Mouse (Mus musculus) embryo, embryonic 11.5 days (tissue): ENCODE results near the gene Zfp568.

Experiments used
- DNase-seq: peaks from one replicate; pipeline ENCODE4 v3.0.0-alpha.2; 2012; ENCODE audit warnings: low read depth, low spot score

Gene Zfp568

DNA sequence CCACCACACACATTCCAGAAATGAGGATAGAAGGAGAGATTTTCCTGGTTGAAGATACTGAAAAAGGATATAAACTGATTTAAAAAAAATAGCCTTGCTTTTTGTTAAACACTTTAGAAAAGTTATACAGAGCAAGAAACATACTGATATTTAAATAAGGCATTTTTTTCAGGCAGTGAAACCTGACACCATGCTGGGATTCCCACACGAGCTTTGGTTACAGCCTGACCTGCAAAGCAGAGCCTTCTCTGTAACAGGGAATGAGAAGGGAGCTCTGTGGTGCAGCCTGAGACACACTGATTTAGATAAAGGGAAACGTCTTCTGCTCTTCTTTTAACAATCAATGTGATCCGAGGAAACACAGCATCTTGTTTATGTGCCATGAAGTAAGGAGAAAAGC, 69.8 kb downstream of the Zfp568 start:
- DNase-seq, result no peak

DNA sequence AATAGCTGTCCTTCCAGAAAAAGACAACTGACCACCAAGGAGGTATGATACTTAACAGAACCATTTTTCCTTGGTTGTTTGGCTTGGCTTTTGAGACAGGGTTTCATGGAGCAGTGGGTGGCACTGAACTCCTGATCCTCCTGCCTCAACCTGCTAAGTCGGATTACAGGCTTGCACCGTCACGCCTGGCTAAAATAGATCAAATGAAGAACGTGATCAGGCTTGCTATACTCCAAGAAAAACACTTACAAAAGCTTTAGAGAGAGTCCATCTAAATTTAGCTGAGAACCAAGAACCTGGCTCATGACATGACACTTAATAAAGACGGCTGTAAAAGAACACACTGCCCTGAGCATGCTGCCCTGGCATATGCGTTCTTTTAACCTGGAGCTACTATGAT, 76.6 kb downstream of the Zfp568 start:
- DNase-seq, result no peak

DNA sequence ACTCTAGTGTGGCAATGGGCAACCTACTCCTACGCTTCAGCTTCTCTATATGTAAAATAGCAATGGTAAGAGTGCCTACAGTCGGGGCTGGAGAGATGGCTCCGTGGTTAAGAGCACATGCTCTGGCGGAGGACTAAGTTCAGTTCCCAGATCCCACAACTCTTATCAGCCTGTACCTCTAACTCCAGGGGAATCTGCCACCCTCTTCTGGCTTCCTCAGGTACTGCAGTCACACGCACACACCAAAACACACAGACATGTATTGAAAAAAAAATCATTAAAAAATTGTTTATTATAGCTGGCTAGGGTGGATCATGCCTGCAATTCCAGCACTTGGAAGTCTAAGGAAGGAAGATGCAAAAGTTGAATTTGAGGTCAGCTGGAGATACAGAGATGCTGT, 78.7 kb downstream of the Zfp568 start:
- DNase-seq, result no peak

DNA sequence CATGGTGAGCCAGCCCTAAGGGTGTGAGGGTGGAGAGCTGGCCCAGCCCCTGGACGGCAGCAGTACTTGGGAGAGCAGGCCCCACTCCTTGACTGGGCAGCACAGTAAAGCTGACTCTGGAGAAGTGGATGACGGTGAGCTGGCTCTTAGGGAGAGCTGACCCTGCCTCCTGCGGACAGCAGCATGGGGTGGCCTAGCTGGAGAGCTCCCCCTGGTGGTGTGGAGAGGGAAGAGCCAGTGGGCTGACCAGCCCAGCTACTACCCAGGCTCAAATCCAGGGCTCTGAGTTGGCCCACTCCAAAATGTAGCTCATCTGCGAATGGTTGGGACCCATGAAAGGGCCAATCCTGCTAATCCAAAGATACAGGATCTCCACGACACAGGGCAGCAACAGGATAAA, 80.9 kb downstream of the Zfp568 start:
- DNase-seq, result no peak

DNA sequence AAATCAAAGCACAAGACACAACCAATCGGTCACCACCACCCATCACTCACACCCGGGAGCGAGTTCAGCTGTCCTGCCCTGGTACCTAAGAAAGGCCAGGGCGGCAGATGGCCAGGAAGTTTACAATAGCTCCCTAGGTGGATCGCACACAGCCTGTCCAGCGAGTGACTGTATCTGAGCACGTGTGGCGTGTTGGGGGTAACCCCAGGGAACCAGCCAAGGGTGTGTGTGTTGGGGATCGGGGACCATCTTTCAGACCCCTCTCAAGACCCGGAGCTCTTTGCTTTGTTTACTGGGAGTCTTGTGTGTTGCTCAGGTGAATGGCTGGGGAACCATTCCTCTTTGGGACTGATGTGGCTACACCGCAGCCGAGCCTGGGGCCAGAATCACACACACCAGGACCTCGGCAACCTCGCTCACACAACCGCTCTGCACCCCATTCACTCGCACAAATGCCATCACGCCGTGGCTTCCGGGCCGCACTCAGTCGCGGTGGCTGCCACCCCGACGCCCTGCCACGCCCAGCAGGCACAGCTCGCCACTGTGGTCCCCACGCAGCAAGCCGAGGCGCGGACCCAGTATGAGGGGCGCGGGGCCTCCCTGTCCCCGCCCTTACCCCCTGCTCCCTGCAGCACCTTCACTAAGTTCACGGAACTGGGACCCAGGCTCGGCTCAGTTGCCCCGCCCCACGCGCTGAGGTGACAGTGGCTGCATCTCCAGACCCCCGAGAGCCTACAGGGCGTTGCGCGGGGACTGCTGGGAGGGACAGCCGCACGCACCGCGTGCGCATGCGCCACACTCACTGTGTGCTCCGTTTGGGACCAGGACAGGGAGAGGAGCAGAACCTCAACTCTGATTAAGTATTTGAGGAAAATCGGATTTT, 88.6 kb downstream of the Zfp568 start, which contains the start of gene Zfp82:
Gene Zfp82, minus strand, starts transcription at position 755 of the 883 bp plus-strand sequence.
- peak; percentile 81 for DNase-seq
